Mouse (Mus musculus): ENCODE measurements around the gene Oas1a.

GRCm38 (mm10) chr5:120902056-120902455, 5.3 kb downstream of the Oas1a start:
- no peak for TF ChIP-seq ZNF384 (IDR thresholded peaks at IDR 0.05; ENCODE audit: low read depth, low read length)
- no peak for TF ChIP-seq MAFK (IDR thresholded peaks at IDR 0.05; ENCODE audit: insufficient read depth, low read depth, low read length)
